Mouse (Mus musculus): Measurements from ENCODE around the gene Lclat1. TPM values are rescaled to one million over a fixed set of nuclear protein-coding genes. Genes with fewer than 3 reads are reported as not detected.

The Lclat1 gene
- polyA plus RNA-seq, 1 experiment from 2014 or later = 54.6 TPM

DNA sequence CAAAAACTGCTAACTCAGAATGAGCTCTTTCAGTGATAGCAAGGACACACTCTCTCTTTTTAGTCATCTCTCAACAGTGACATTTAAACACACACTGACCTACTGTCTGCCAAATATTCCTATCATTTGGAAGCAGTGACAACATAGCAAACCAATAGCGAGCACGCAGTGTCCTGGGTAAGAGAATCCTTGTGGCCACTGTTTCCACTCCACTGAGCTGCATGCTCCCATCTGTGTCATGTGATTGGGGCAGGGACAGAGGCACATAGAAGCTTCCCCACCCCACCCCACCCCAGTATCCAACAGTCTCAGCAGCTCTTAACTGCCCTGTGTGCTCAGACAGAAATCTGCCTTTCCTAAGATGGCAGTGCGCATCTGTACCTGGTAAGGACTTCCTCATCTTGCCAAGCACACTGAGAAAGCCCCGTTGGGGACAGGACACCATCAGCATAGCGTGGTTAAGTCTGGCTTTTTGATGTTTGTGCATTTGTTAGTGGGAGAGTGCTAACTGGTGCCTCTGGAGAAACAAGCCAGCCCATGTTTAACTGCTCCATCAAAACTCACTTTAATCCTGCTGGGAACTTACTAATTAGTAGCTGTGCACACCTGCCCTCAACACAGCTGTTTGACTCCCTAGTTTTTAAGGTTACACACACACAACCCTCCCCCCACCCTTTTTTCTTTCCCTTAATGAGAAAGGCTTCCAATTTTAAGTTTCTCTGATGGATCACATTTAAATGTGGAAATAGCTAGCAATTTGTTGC, 133.5 kb downstream of the Lclat1 start:
- no peak overlapping the region for H3K9ac ChIP-seq (ENCODE audit: low read length)
- WGBS = 76% methylated on average over 5 of the region's 5 CpGs
- H3K9me3 ChIP-seq (ENCODE audit: control insufficient read depth, low read length) = no peaks in the 10 kb centered on the region
- H3K36me3 ChIP-seq (ENCODE audit: control insufficient read depth, insufficient read depth, low read length) = peaks cover 41% of the 10 kb centered on the region
- no peaks in the 10 kb centered on the region for H3K27me3 ChIP-seq (ENCODE audit: control insufficient read depth, insufficient read depth, low read length)
- H3K4me1 ChIP-seq (ENCODE audit: control insufficient read depth in 2 of 2, insufficient read depth in 2 of 2, low read length in 2 of 2) = peaks cover 12 to 58% of the 10 kb centered on the region in 2 experiments
- H3K27ac ChIP-seq (replicated peaks in 1 of 2; ENCODE audit: control insufficient read depth in 1 of 2, insufficient read depth in 1 of 2, low read depth in 2 of 2, low read length in 2 of 2) = no peak overlapping the region
- no peak overlapping the region for H3K4me3 ChIP-seq (ENCODE audit: control insufficient read depth in 1 of 2, insufficient read depth in 1 of 2, low read depth in 1 of 2, low read length in 2 of 2)
- no peak overlapping the region for H3K4me2 ChIP-seq (ENCODE audit: low read length)
- no peak for ATAC-seq (ENCODE audit: insufficient number of reproducible peaks, insufficient read depth, low FRiP score, low read depth)

DNA sequence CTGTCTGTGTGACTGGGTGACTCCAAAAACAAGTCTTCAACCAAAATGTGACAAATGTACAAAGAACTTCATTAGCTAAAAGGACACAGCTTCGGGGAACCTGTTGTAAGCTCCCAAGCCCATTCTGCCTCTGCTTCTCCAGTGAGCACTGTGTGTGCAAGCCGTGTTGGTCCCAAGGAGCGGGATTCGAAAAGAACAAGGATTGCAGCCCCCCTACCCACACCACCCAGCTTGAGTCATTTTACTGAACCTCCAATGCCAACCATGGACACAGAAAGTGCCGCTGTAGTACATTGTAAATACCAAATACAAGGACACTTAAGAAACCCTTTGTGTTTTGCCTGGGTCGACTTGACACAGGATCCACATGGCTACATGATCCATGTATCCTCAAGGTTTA, 135.9 kb downstream of the Lclat1 start:
- H3K27me3 ChIP-seq (ENCODE audit: control insufficient read depth, insufficient read depth, low read length) = no peaks in the 10 kb centered on the region
- H3K4me3 ChIP-seq (ENCODE audit: control insufficient read depth in 1 of 2, insufficient read depth in 1 of 2, low read depth in 1 of 2, low read length in 2 of 2) = no peak overlapping the region
- no peaks in the 10 kb centered on the region for H3K9me3 ChIP-seq (ENCODE audit: control insufficient read depth, low read length)
- peaks cover 41% of the 10 kb centered on the region for H3K36me3 ChIP-seq (ENCODE audit: control insufficient read depth, insufficient read depth, low read length)
- no peak for ATAC-seq (ENCODE audit: insufficient number of reproducible peaks, insufficient read depth, low FRiP score, low read depth)
- no peak overlapping the region for H3K27ac ChIP-seq (replicated peaks in 1 of 2; ENCODE audit: control insufficient read depth in 1 of 2, insufficient read depth in 1 of 2, low read depth in 2 of 2, low read length in 2 of 2)
- H3K9ac ChIP-seq (ENCODE audit: low read length) = no peak overlapping the region
- no peak overlapping the region for H3K4me2 ChIP-seq (ENCODE audit: low read length)
- WGBS = 93% methylated on average over 6 of the region's 6 CpGs
- H3K4me1 ChIP-seq (ENCODE audit: control insufficient read depth in 2 of 2, insufficient read depth in 2 of 2, low read length in 2 of 2) = peaks cover 9 to 42% of the 10 kb centered on the region in 2 experiments

DNA sequence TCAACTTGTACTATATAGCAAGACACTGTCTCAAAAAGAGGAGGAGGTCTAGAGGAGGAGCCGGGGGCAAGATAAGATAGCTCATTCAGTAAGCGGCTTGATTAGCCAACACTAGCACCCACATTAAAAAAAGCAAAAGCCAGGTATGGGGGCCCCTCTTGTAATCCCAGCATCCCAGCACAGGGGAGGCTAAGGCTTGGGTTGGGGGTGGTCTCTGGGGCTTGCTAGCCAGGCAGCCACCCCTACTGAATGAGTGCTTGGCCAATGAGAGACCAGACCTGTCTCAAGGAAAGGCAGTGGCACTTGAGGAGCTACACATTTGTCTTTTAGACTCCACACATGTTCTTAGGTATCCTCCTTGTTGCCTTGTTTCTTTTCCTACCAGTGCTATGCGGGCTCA, 136.8 kb downstream of the Lclat1 start:
- WGBS = 60% methylated on average over 3 of the region's 3 CpGs
- peaks cover 38% of the 10 kb centered on the region for H3K36me3 ChIP-seq (ENCODE audit: control insufficient read depth, insufficient read depth, low read length)
- peaks cover 9 to 41% of the 10 kb centered on the region in 2 experiments for H3K4me1 ChIP-seq (ENCODE audit: control insufficient read depth in 2 of 2, insufficient read depth in 2 of 2, low read length in 2 of 2)
- no peak overlapping the region for H3K9ac ChIP-seq (ENCODE audit: low read length)
- peak overlapping the region; percentile 36 to 64; a peak in 3 of 4 replicates for H3K27ac ChIP-seq (replicated peaks in 1 of 2; ENCODE audit: control insufficient read depth in 1 of 2, insufficient read depth in 1 of 2, low read depth in 2 of 2, low read length in 2 of 2)
- no peaks in the 10 kb centered on the region for H3K27me3 ChIP-seq (ENCODE audit: control insufficient read depth, insufficient read depth, low read length)
- no peak for ATAC-seq (ENCODE audit: insufficient number of reproducible peaks, insufficient read depth, low FRiP score, low read depth)
- no peak overlapping the region for H3K4me3 ChIP-seq (ENCODE audit: control insufficient read depth in 1 of 2, insufficient read depth in 1 of 2, low read depth in 1 of 2, low read length in 2 of 2)
- no peak overlapping the region for H3K4me2 ChIP-seq (ENCODE audit: low read length)
- H3K9me3 ChIP-seq (ENCODE audit: control insufficient read depth, low read length) = no peaks in the 10 kb centered on the region

GRCm38 (mm10) chr17:73245089-73245684, 137.4 kb downstream of the Lclat1 start:
- peak; percentile 54 for ATAC-seq (ENCODE audit: insufficient number of reproducible peaks, insufficient read depth, low FRiP score, low read depth)

GRCm38 (mm10) chr17:73246036-73246435, 138.3 kb downstream of the Lclat1 start:
- Histone ChIP-seq H3K9me3 (ENCODE audit: control insufficient read depth, low read length) (no peaks in the 10 kb centered on the region), H3K4me1 (ENCODE audit: control insufficient read depth in 2 of 2, insufficient read depth in 2 of 2, low read length in 2 of 2) (peaks cover 11 to 38% of the 10 kb centered on the region in 2 experiments), H3K9ac (ENCODE audit: low read length) (no peak overlapping the region), H3K36me3 (ENCODE audit: control insufficient read depth, insufficient read depth, low read length) (peaks cover 23% of the 10 kb centered on the region), H3K4me3 (ENCODE audit: control insufficient read depth in 1 of 2, insufficient read depth in 1 of 2, low read depth in 1 of 2, low read length in 2 of 2) (no peak overlapping the region), H3K4me2 (ENCODE audit: low read length) (no peak overlapping the region), H3K27ac (replicated peaks in 1 of 2; ENCODE audit: control insufficient read depth in 1 of 2, insufficient read depth in 1 of 2, low read depth in 2 of 2, low read length in 2 of 2) (0 out of 4 replicates have a peak overlapping the region, but pooled peaks of 1 of the 2 experiments have one; percentile 19), H3K27me3 (ENCODE audit: control insufficient read depth, insufficient read depth, low read length) (no peaks in the 10 kb centered on the region)
- WGBS = 56% methylated on average over 3 of the region's 3 CpGs
- no peak for ATAC-seq (ENCODE audit: insufficient number of reproducible peaks, insufficient read depth, low FRiP score, low read depth)

More at GRCm38 (mm10) chr17:73245089-73245684, 137.4 kb downstream of the Lclat1 start:
- Histone ChIP-seq H3K4me3 (ENCODE audit: control insufficient read depth in 1 of 2, insufficient read depth in 1 of 2, low read depth in 1 of 2, low read length in 2 of 2) (no peak overlapping the region), H3K9me3 (ENCODE audit: control insufficient read depth, low read length) (no peaks in the 10 kb centered on the region), H3K9ac (ENCODE audit: low read length) (no peak overlapping the region), H3K4me2 (ENCODE audit: low read length) (0 out of 2 replicates have a peak overlapping the region, but pooled peaks have one; percentile 2), H3K27ac (replicated peaks in 1 of 2; ENCODE audit: control insufficient read depth in 1 of 2, insufficient read depth in 1 of 2, low read depth in 2 of 2, low read length in 2 of 2) (peak overlapping the region; percentile 36 to 64), H3K4me1 (ENCODE audit: control insufficient read depth in 2 of 2, insufficient read depth in 2 of 2, low read length in 2 of 2) (peaks cover 9 to 42% of the 10 kb centered on the region in 2 experiments), H3K27me3 (ENCODE audit: control insufficient read depth, insufficient read depth, low read length) (no peaks in the 10 kb centered on the region), H3K36me3 (ENCODE audit: control insufficient read depth, insufficient read depth, low read length) (peaks cover 32% of the 10 kb centered on the region)
- 32% methylated on average over 13 of the region's 13 CpGs for WGBS

- H3K4me2 ChIP-seq (ENCODE audit: low read length) = no peak overlapping the region
- no peaks in the 10 kb centered on the region for H3K9me3 ChIP-seq (ENCODE audit: control insufficient read depth, low read length)
- peaks cover 17 to 42% of the 10 kb centered on the region in 2 experiments for H3K4me1 ChIP-seq (ENCODE audit: control insufficient read depth in 2 of 2, insufficient read depth in 2 of 2, low read length in 2 of 2)
- H3K4me3 ChIP-seq (ENCODE audit: control insufficient read depth in 1 of 2, insufficient read depth in 1 of 2, low read depth in 1 of 2, low read length in 2 of 2) = no peak overlapping the region
- no peaks in the 10 kb centered on the region for H3K27me3 ChIP-seq (ENCODE audit: control insufficient read depth, insufficient read depth, low read length)
- H3K36me3 ChIP-seq (ENCODE audit: control insufficient read depth, insufficient read depth, low read length) = peaks cover 16% of the 10 kb centered on the region
- no peak overlapping the region for H3K27ac ChIP-seq (replicated peaks in 1 of 2; ENCODE audit: control insufficient read depth in 1 of 2, insufficient read depth in 1 of 2, low read depth in 2 of 2, low read length in 2 of 2)
- no peak overlapping the region for H3K9ac ChIP-seq (ENCODE audit: low read length)
- no peak for ATAC-seq (ENCODE audit: insufficient number of reproducible peaks, insufficient read depth, low FRiP score, low read depth)
- WGBS = 87% methylated on average over 2 of the region's 2 CpGs
Observed at GRCm38 (mm10) chr17:73246926-73247325, 139.1 kb downstream of the Lclat1 start.

DNA sequence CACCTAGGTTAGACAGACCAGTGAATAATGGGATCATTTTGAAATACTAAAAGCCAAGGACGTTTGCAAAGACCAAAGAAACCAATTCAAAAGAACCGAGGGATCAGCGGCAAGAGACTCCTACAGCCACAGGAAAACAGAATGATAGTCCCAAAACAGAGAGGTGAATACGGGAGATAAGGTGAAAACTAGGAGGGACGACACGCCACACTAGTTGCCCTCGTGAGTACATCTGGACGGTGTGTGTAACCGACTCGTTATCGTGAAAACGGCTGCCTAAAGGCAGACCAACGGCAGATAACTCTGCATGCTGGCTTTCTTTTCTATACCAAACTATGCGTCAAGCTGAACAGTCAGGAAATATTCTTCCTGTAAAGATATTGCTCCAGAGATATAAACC, 140.0 kb downstream of the Lclat1 start:
- Histone ChIP-seq H3K36me3 (ENCODE audit: control insufficient read depth, insufficient read depth, low read length) (peaks cover 8% of the 10 kb centered on the region; the same call in 1 of the 2 replicates), H3K27ac (replicated peaks in 1 of 2; ENCODE audit: control insufficient read depth in 1 of 2, insufficient read depth in 1 of 2, low read depth in 2 of 2, low read length in 2 of 2) (no peak overlapping the region), H3K4me1 (ENCODE audit: control insufficient read depth in 2 of 2, insufficient read depth in 2 of 2, low read length in 2 of 2) (peaks cover 20 to 45% of the 10 kb centered on the region in 2 experiments), H3K27me3 (ENCODE audit: control insufficient read depth, insufficient read depth, low read length) (no peaks in the 10 kb centered on the region), H3K9ac (ENCODE audit: low read length) (no peak overlapping the region), H3K4me3 (ENCODE audit: control insufficient read depth in 1 of 2, insufficient read depth in 1 of 2, low read depth in 1 of 2, low read length in 2 of 2) (no peak overlapping the region), H3K4me2 (ENCODE audit: low read length) (no peak overlapping the region), H3K9me3 (ENCODE audit: control insufficient read depth, low read length) (no peaks in the 10 kb centered on the region)
- WGBS = 72% methylated on average over 14 of the region's 14 CpGs
- ATAC-seq (ENCODE audit: insufficient number of reproducible peaks, insufficient read depth, low FRiP score, low read depth) = no peak

All from heart, embryonic 14.5 days (tissue).